Mouse (Mus musculus) C2C12 (cell line): Measurements from ENCODE around the gene Crb3.

Experiments
- CTCF ChIP-seq: IDR thresholded peaks from one replicate; pipeline ENCODE4 v1.5.1; 2011; ENCODE audit not compliant: control insufficient read depth, insufficient read depth, insufficient read length
- MAX ChIP-seq: IDR thresholded peaks from one replicate; pipeline ENCODE4 v1.6.1; 2011; ENCODE audit warnings: mild to moderate bottlenecking, control low read depth
- USF1 ChIP-seq: IDR thresholded peaks from one replicate; pipeline ENCODE4 v1.6.1; 2011; ENCODE audit warnings: low read depth, mild to moderate bottlenecking, control low read depth, moderate library complexity

GRCm38 (mm10) chr17:57087049-57087832 lies 28.3 kb downstream of the Crb3 start, which contains the start of gene Tubb4a:
- TF ChIP-seq CTCF (no peak), USF1 (no peak), MAX (no peak)
